Mouse (Mus musculus) spleen, adult 12 weeks (tissue): ENCODE data around the gene Scarf1.

ENCODE experiments used
- DNase-seq: peaks from one replicate; pipeline ENCODE4 v3.0.0; 2022; ENCODE audit warnings: low spot score

The Scarf1 gene

GRCm38 (mm10) chr11:75563851-75564548 is 50.7 kb downstream of the Scarf1 start:
- no peak for DNase-seq

- DNase-seq: no peak
Observed at GRCm38 (mm10) chr11:75565849-75566248, 52.5 kb downstream of the Scarf1 start.

GRCm38 (mm10) chr11:75566276-75567196 is 53.2 kb downstream of the Scarf1 start:
- DNase-seq: no peak

GRCm38 (mm10) chr11:75567346-75568114 is 54.2 kb downstream of the Scarf1 start:
- DNase-seq: no peak

- no peak for DNase-seq
Observed at GRCm38 (mm10) chr11:75568115-75568511, 54.8 kb downstream of the Scarf1 start.

- no peak for DNase-seq
Observed at GRCm38 (mm10) chr11:75568962-75569361, 55.6 kb downstream of the Scarf1 start.

- DNase-seq: no peak
Observed at GRCm38 (mm10) chr11:75570375-75571125, 57.2 kb downstream of the Scarf1 start.

- no peak for DNase-seq
Observed at GRCm38 (mm10) chr11:75571126-75571990, 58.0 kb downstream of the Scarf1 start.

- no peak for DNase-seq
Observed at GRCm38 (mm10) chr11:75572301-75572791, 59.0 kb downstream of the Scarf1 start.

GRCm38 (mm10) chr11:75572854-75573650 is 59.7 kb downstream of the Scarf1 start:
- peak; percentile 80 for DNase-seq

- DNase-seq: no peak
Observed at GRCm38 (mm10) chr11:75574378-75575123, 61.2 kb downstream of the Scarf1 start.

GRCm38 (mm10) chr11:75575560-75576123 is 62.3 kb downstream of the Scarf1 start:
- no peak for DNase-seq
